Mouse (Mus musculus): ENCODE results near the gene Spata25.
"Not testable (repeated sequence)": the region's sequence is repeated elsewhere in the genome, so short reads cannot be mapped to it uniquely, and the experiment has no call there.

Gene Spata25

DNA sequence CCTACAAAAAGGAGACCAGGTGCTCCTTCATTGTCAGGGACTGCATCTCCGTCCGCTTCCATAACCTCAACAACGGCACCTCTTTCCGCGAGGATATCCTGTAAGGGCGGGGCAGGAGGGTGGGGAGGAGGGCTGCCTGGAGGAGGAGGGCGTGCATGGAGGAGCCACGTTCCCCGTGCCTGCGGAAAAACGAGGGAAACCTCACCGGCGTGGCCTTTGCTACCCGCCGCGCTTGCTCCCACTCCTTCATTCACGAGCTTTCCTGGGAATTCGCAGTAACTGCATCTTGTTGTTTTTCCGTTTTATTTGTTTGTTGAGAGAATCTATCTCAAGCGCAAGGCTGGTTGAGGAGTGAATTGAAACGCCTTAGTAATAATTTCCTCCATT lies 23.0 kb downstream of the Spata25 start:
- DNase-seq (ENCODE audit: low spot score in 2 of 2), result no peak

GRCm38 (mm10) chr2:164804533-164805331 lies 23.6 kb downstream of the Spata25 start, which contains the start of the genes Acot8 and Zswim3:
TSS of gene Acot8 (minus strand) at chr2:164804882.
TSS of gene Zswim3 (plus strand) at chr2:164805098.
- DNase-seq (ENCODE audit: low spot score in 2 of 2), result peak; percentile 98

DNA sequence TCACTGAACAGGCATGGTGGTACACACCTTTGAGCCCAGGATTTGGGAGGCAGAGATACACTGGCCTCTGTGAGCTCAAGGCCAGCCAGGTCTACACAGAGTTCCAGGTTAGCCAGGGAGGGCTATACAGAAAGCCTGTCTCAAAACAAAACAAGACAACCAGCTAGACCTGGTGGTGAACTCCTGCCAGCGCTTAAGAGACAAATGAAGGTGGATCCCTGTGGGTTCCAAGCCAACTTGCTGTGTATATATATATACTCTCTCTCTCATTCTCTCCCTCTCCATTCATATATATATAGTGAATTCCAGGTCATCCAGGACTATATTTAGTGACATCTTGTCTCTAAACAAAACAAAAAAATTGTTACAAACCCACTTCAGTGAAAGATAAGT lies 24.4 kb downstream of the Spata25 start:
- DNase-seq (ENCODE audit: low spot score in 2 of 2), result no peak

DNA sequence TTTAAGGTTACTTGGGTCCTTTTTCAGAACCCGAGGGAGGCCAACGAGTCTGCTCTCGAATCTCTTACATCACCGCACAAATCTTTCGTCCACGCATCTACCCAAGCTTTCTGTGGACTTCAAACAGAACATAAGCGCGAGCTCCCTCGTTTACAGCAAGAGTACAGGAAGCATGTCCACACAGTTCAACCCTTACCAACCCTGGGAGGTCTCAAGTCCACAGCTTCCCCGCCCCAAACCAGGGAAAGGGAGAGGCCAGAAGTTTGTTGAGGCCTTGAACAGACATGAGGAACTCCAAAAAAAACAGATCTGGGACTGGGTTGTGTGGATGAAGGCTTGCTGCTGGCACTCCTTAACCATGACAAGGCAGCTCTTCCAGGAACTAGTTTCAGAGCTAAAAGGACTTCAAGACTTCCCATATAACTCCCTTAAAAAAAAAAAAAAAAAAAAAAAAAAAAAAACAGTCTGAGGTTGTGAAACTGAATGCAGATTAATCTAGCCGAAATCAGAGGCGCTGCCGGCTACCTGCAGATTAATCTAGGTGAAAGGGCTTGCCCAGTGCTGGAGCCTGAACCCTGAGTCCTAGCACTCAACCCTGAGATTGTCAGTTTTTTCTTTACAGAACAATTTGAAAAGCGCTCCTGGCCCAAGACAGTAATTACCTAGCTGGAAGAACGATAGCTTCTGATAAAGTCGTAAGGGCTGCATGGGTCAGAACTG lies 25.0 kb downstream of the Spata25 start:
- no peak for DNase-seq (ENCODE audit: low spot score in 2 of 2)

DNA sequence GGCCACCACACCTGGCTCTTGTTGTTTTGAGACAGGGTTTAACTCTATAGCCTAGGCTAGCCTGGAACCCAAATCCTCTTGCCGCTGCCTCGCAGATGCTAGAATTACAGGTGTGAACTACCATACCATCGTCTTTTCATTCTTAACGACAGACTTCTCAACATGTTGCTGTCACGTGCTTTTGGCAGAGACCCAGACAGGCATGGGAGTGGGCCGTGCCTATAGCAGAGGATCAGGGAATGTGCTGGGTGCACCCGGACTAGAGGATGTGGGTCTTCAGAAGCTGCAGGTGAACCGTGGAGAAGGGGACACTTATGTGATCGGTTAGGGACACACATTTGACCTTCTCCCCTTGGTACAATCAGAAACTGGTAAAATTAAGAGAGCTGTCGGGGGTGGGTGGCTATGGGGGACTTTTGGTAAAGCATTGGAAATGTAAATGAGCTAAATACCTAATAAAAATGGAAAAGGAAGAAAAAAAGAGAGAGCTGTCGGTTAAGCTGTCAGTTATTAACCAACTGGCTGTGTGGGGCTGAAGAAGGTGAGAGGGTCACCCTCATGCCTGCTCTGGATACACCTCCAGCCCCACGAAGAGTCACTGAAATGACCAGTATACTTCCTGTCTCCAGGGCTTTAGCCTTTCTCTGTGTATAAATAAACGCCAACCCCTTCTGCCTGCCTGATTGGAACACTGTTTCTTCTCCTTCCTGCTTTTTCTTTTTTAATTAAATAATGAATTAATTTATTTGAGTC lies 27.9 kb downstream of the Spata25 start:
- DNase-seq (ENCODE audit: low spot score in 2 of 2), result no peak

- not testable (repeated sequence) for DNase-seq (ENCODE audit: low spot score in 2 of 2)
These were observed 29.8 kb downstream of the Spata25 start for GRCm38 (mm10) chr2:164798554-164798953.

GRCm38 (mm10) chr2:164795868-164796267 lies 32.5 kb downstream of the Spata25 start:
- DNase-seq (ENCODE audit: low spot score in 2 of 2), result no peak

- peak; percentile 70 to 75 for DNase-seq (ENCODE audit: low spot score in 2 of 2)
These were observed 34.0 kb downstream of the Spata25 start for GRCm38 (mm10) chr2:164794293-164794692.

GRCm38 (mm10) chr2:164793772-164794171 lies 34.6 kb downstream of the Spata25 start:
- DNase-seq (ENCODE audit: low spot score in 2 of 2), result no peak

GRCm38 (mm10) chr2:164793236-164793635 lies 35.1 kb downstream of the Spata25 start:
- peak; percentile 38 to 60 for DNase-seq (ENCODE audit: low spot score in 2 of 2)

GRCm38 (mm10) chr2:164792400-164793190 lies 35.7 kb downstream of the Spata25 start:
- DNase-seq (ENCODE audit: low spot score in 2 of 2), result no peak

DNA sequence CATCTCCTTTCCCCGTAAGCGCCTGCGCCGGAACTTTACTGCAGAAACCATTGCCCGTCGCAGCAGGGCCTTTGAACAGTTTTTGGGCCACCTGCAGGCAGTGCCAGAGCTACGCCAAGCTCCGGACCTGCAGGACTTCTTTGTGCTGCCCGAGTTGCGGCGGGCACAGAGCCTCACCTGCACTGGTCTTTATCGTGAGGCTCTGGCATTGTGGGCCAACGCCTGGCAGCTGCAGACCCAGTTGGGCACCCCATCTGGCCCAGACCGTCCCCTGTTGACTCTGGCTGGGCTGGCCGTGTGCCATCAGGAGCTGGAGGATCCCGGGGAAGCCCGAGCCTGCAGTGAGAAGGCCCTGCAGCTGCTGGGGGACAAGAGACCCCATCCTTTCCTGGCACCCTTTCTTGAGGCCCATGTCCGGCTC lies 36.5 kb downstream of the Spata25 start:
- DNase-seq (ENCODE audit: low spot score in 2 of 2), result no peak

DNA sequence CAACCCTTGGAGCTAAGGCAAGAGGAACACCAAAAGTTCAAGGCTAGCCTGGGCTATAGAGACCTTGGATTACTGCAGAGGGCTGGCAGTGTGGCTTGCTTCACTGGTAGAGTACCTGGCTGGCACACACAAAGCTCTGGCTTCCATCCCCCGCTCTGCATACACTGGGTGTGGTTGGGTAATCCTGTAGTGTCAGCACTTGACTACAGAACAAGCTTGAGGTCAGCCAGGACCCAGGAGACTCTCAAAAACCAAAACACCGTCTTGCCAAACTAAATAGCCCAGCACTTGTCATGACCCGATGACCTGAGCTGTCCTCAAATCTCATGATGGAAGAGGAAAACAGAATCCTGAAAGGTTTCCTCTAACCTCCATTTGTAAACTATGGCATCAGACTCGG lies 37.9 kb downstream of the Spata25 start:
- no peak for DNase-seq (ENCODE audit: low spot score in 2 of 2)

- no peak for DNase-seq (ENCODE audit: low spot score in 2 of 2)
These were observed 39.9 kb downstream of the Spata25 start for GRCm38 (mm10) chr2:164788411-164788810.

- DNase-seq (ENCODE audit: low spot score in 2 of 2), result no peak
These were observed 40.6 kb downstream of the Spata25 start for GRCm38 (mm10) chr2:164787779-164788178.

GRCm38 (mm10) chr2:164787032-164787431 lies 41.3 kb downstream of the Spata25 start:
- DNase-seq (ENCODE audit: low spot score in 2 of 2), result no peak

GRCm38 (mm10) chr2:164786388-164786885 lies 41.9 kb downstream of the Spata25 start:
- DNase-seq (ENCODE audit: low spot score in 2 of 2), result no peak

DNA sequence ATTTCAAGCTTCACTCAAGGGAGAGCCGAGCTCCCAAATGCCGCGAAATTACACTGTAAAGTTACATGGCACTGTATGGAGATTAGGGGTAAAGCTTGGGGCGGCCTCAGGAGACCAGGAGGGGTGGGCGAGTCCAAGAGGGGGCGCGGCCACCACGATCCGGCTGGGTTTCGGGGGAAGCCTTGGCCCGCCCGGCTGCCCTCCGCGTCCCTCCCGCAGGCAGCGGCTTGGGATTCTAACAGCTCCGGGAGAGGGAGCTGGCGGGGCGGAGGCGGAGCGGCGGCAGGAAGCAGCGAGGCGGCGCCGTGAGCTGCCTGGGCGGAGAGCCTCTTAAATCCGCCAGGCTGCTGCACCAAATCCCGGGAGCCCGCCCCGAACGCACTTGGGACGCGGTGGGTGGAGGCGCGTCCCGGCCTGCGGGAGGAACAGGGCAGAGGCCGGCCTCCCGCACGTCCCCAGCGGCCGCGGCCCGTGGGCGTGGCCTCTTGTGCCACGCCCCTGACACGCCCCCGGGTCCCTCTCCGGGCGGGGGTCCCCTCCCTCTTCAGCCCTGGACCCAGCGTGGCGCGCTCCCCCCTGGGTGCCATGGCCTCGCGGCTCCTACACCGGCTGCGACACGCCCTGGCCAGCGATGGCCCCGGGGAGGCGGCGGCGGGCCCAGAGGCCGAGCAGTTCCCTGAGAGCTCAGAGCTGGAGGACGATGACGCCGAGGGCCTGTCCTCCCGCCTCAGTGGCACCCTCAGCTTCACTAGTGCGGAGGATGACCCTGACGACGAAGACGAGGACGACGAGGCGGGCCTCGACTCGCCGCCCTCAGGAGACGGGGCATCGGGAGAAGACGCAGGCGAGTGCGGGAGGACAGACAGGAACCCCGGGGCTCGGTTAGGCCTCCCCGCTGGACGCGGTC lies 42.6 kb downstream of the Spata25 start, which contains the start of gene Snx21:
Snx21 (plus strand) TSS at position 343 of the 907 bp plus-strand sequence.
- DNase-seq (ENCODE audit: low spot score in 2 of 2), result peak; percentile 38 to 51

- no peak for DNase-seq (ENCODE audit: low spot score in 2 of 2)
These were observed 43.4 kb downstream of the Spata25 start for GRCm38 (mm10) chr2:164784869-164785420.

Data from natural killer cell, adult 2 months (primary cell).